ENCODE assay signal across 9 mouse cellular contexts in genomic region chrX:99820790-99821395, GRCm38 (mm10). TPM values are rescaled to one million over a fixed set of nuclear protein-coding genes. Genes with fewer than 3 reads are reported as not detected.
DNase-seq lines count a peak whose midpoint lies in the region; ATAC-seq and TF ChIP-seq lines count a peak whose summit lies in the region.
"Had no signal": no experiment of that assay in that cellular context is flagged by ENCODE, and none has a peak within 500 bp of the region (broad histone marks: within the 10 kb centered on the region; RNA-seq: fewer than 3 reads in every experiment).

Tmem28 (plus strand) TSS chrX:99821021.

- H3K9me3 ChIP-seq in hindbrain, embryonic 15.5 days = no peaks in the 10 kb centered on the region
- H3K9me3 ChIP-seq in liver, embryonic 16.5 days (replicated peaks; ENCODE audit: control insufficient read depth, low read length) = no peaks in the 10 kb centered on the region

- peaks cover 6% of the 10 kb centered on the region; the same call in 1 of the 2 replicates for H3K27me3 ChIP-seq in heart, adult 2 months (ENCODE audit: control insufficient read depth, insufficient read depth, low read length)
- no peaks in the 10 kb centered on the region for H3K27me3 ChIP-seq in hindbrain, embryonic 15.5 days
- H3K27me3 ChIP-seq in liver, embryonic 16.5 days (ENCODE audit: control insufficient read depth, insufficient read depth, low read depth, low read length) = peaks cover 36% of the 10 kb centered on the region

- TF ChIP-seq POLR2A in heart, adult 2 months (IDR thresholded peaks at IDR 0.05; ENCODE audit: insufficient read depth, low read depth, low read length) = no peak

- H3K4me3 ChIP-seq in heart, adult 2 months = 0 out of 2 replicates have a peak within 1 kb of the TSS, but pooled peaks have one; percentile 18
- H3K4me3 ChIP-seq in hindbrain, embryonic 15.5 days = peak within 1 kb of the TSS; percentile 64
- H3K4me3 ChIP-seq in liver, embryonic 16.5 days (ENCODE audit: low read depth, low read length) = peak within 1 kb of the TSS; percentile 39

- H3K4me1 ChIP-seq in heart, adult 2 months (ENCODE audit: control insufficient read depth, insufficient read depth, low read length) = no peaks in the 10 kb centered on the region
- peaks cover 9% of the 10 kb centered on the region; the same call in 1 of the 2 replicates for H3K4me1 ChIP-seq in hindbrain, embryonic 15.5 days (replicated peaks)
- H3K4me1 ChIP-seq in liver, embryonic 16.5 days (ENCODE audit: control insufficient read depth, low read depth, low read length) = no peaks in the 10 kb centered on the region

- intact Hi-C loops in heart, adult 2 months (cut with DNase I) = no loop called here
- intact Hi-C loops in heart, postnatal 14 days (cut with DNase I) = no loop called here

- TF ChIP-seq CTCF in heart, adult 2 months (IDR thresholded peaks at IDR 0.05) = no peak

- H3K4me2 ChIP-seq in hindbrain, embryonic 15.5 days = peak within 1 kb of the TSS; percentile 64
- H3K4me2 ChIP-seq in liver, embryonic 16.5 days (ENCODE audit: low read depth, low read length) = peak within 1 kb of the TSS; percentile 48

- no peak within 1 kb of the TSS for H3K27ac ChIP-seq in heart, adult 2 months
- H3K27ac ChIP-seq in hindbrain, embryonic 15.5 days (replicated peaks) = peak within 1 kb of the TSS; percentile 80
- no peak within 1 kb of the TSS for H3K27ac ChIP-seq in liver, embryonic 16.5 days (ENCODE audit: low read length)

- H3K9ac ChIP-seq in heart, adult 2 months (ENCODE audit: low read depth, low read length) = no peak within 1 kb of the TSS
- peak within 1 kb of the TSS; percentile 55 for H3K9ac ChIP-seq in hindbrain, embryonic 15.5 days
- no peak within 1 kb of the TSS for H3K9ac ChIP-seq in liver, embryonic 16.5 days (ENCODE audit: low read depth, low read length)

- no peaks in the 10 kb centered on the region for H3K79me2 ChIP-seq in heart, adult 2 months (replicated peaks; ENCODE audit: control insufficient read depth, insufficient read depth, low read length)

- no peaks in the 10 kb centered on the region for H3K36me3 ChIP-seq in heart, adult 2 months (ENCODE audit: control insufficient read depth, insufficient read depth, low read length)
- H3K36me3 ChIP-seq in hindbrain, embryonic 15.5 days = no peaks in the 10 kb centered on the region
- no peaks in the 10 kb centered on the region for H3K36me3 ChIP-seq in liver, embryonic 16.5 days (ENCODE audit: control insufficient read depth, insufficient read depth)

- no peak for TF ChIP-seq EP300 in heart, adult 2 months (IDR thresholded peaks at IDR 0.05; ENCODE audit: insufficient read depth, low read depth, low read length)

- peak; percentile 15; the same call in 1 of the 2 replicates for ATAC-seq in hindbrain, embryonic 15.5 days (ENCODE audit: low FRiP score, low read depth)
- ATAC-seq in liver, embryonic 16.5 days (ENCODE audit: low read depth) = no peak
- ATAC-seq in megakaryocyte-erythroid progenitor cell, adult 5-6 weeks (replicated peaks; ENCODE audit: low FRiP score, low TSS enrichment, poor library complexity, severe bottlenecking) = no peak

- no peak for DNase-seq in heart, adult 2 months
- no peak for DNase-seq in heart, postnatal 14 days
- peak; percentile 16 for DNase-seq in right cerebral cortex, postnatal 4 days
- no peak for DNase-seq in right cerebral cortex, adult 2 months (ENCODE audit: low spot score in 2 of 2)
- no peak for DNase-seq in spleen, postnatal 36 days (ENCODE audit: low spot score in 2 of 2)

- WGBS in heart, adult 2 months = 28% methylated on average over 70 of the region's 82 CpGs
- WGBS in hindbrain, embryonic 15.5 days = 21% methylated on average over 32 of the region's 82 CpGs
- 27% methylated on average over 60 of the region's 82 CpGs for WGBS in liver, embryonic 16.5 days (ENCODE audit: insufficient replicate concordance)

RNA-seq across cellular contexts. Expression of gene Tmem28, which starts in this region (rescaled TPM):
- not detected for total RNA-seq in heart, adult 2 months (2021)
- polyA plus RNA-seq in heart, adult 2 months (2012; rRNA removed) = 0.06 TPM in 1 of 2 replicates, not detected in the other
- not detected for total RNA-seq in heart, postnatal 14 days (2021)
- polyA plus RNA-seq in hindbrain, embryonic 15.5 days (2015; fragmentation: Nextera tagmentation; extraction: Ambion mirVana) = 1.8 and 2.1 TPM in 2 replicates
- polyA plus RNA-seq in liver, embryonic 16.5 days (2015; fragmentation: Nextera tagmentation; extraction: Ambion mirVana) = not detected in 2 replicates
- total RNA-seq in megakaryocyte-erythroid progenitor cell, adult 5-6 weeks (2014; fragmentation: Nextera tagmentation) = not detected in 2 replicates
- total RNA-seq in megakaryocyte-erythroid progenitor cell, adult 5-6 weeks (2017) = not detected in 2 replicates
- total RNA-seq: hematopoietic stem cell, adult 5-6 weeks had no signal
